Mouse (Mus musculus) mouse trophoblast stem cell (cell line): ENCODE results near the gene Kansl1l.
"Not testable (repeated sequence)": the region's sequence is repeated elsewhere in the genome, so short reads cannot be mapped to it uniquely, and the experiment has no call there.

ENCODE experiments used
- in situ Hi-C, 2 experiments: fragments of 300-500 bp; cut with MseI, MboI; formaldehyde crosslinking; loops; 2 replicates in 1 of 2; 3 replicates in 1 of 2; pipeline ENCODE4 v1.15.1; 2025

Gene Kansl1l

GRCm38 (mm10) chr1:66700149-66700692 lies 117.1 kb downstream of the Kansl1l start:
- in situ Hi-C loops = no loop called here

- in situ Hi-C loops = not testable (repeated sequence)
These were observed 117.7 kb downstream of the Kansl1l start for GRCm38 (mm10) chr1:66699630-66700029.

GRCm38 (mm10) chr1:66695296-66695695 lies 122.1 kb downstream of the Kansl1l start:
- in situ Hi-C loops = no loop called here

- in situ Hi-C loops = no loop called here
These were observed 123.1 kb downstream of the Kansl1l start for GRCm38 (mm10) chr1:66694266-66694665.

- in situ Hi-C loops = no loop called here
These were observed 124.5 kb downstream of the Kansl1l start for GRCm38 (mm10) chr1:66692780-66693392.

- in situ Hi-C loops = no loop called here
These were observed 125.1 kb downstream of the Kansl1l start for GRCm38 (mm10) chr1:66692308-66692707.

GRCm38 (mm10) chr1:66691772-66692171 lies 125.6 kb downstream of the Kansl1l start:
- in situ Hi-C loops = no loop called here

GRCm38 (mm10) chr1:66682974-66683373 lies 134.4 kb downstream of the Kansl1l start:
- in situ Hi-C loops = no loop called here

GRCm38 (mm10) chr1:66678662-66679061 lies 138.7 kb downstream of the Kansl1l start:
- in situ Hi-C loops = no loop called here

- in situ Hi-C loops = no loop called here
These were observed 139.4 kb downstream of the Kansl1l start for GRCm38 (mm10) chr1:66677928-66678327.

- in situ Hi-C loops = no loop called here
These were observed 144.6 kb downstream of the Kansl1l start for GRCm38 (mm10) chr1:66672812-66673211.

GRCm38 (mm10) chr1:66671475-66671874 lies 145.9 kb downstream of the Kansl1l start:
- in situ Hi-C loops = no loop called here
